Mouse (Mus musculus) limb, embryonic 12.5 days (tissue): ENCODE measurements around the gene Ppp2r5e. TPM values are rescaled to one million over a fixed set of nuclear protein-coding genes. Genes with fewer than 3 reads are reported as not detected.

Experiments
- ATAC-seq: fragments of 200-750 bp; cut with Nextera tagmentation; 2 replicates; pipeline ENCODE4 v1.8.0; 2017; ENCODE audit warnings: low read depth, moderate TSS enrichment; ENCODE audit not compliant: insufficient number of reproducible peaks, insufficient read depth, low FRiP score, low TSS enrichment
- H3K27ac ChIP-seq: fragments of 300-500 bp; sonication (generic); 2 replicates; pipeline ENCODE4 v1.5.1; 2016; ENCODE audit warnings: mild to moderate bottlenecking, moderate library complexity
- H3K27me3 ChIP-seq: fragments of 300-500 bp; sonication (generic); 2 replicates; pipeline ENCODE4 v1.6.1; 2016; ENCODE audit warnings: mild to moderate bottlenecking, moderate library complexity
- H3K36me3 ChIP-seq: fragments of 300-500 bp; sonication (generic); 2 replicates; pipeline ENCODE4 v1.6.1; 2016; ENCODE audit warnings: mild to moderate bottlenecking, moderate library complexity
- H3K4me1 ChIP-seq: fragments of 300-500 bp; sonication (generic); replicated peaks from 2 replicates; pipeline ENCODE4 v1.6.1; 2016
- H3K4me2 ChIP-seq: fragments of 300-500 bp; sonication (generic); 2 replicates; pipeline ENCODE4 v1.6.1; 2016; ENCODE audit warnings: mild to moderate bottlenecking, moderate library complexity
- H3K4me3 ChIP-seq: fragments of 300-500 bp; sonication (generic); replicated peaks from 2 replicates; pipeline ENCODE4 v1.5.1; 2016; ENCODE audit warnings: mild to moderate bottlenecking
- H3K9ac ChIP-seq: fragments of 300-500 bp; sonication (generic); replicated peaks from 2 replicates; pipeline ENCODE4 v1.6.1; 2016; ENCODE audit warnings: mild to moderate bottlenecking, moderate library complexity
- H3K9me3 ChIP-seq: fragments of 300-500 bp; sonication (generic); 2 replicates; pipeline ENCODE4 v1.6.1; 2016; ENCODE audit warnings: mild to moderate bottlenecking, moderate library complexity
- WGBS: fragments of 180-500 bp; shearing (Covaris S2); methylation state at CpG from one replicate; pipeline ENCODE4 v1.1.7; 2016; 5-methylcytosine and 5-hydroxymethylcytosine counted together
- polyA plus RNA-seq: library from polyadenylated mRNA; unstranded; fragments of >200 nt; fragmentation: Nextera tagmentation; extraction: Ambion mirVana; gene quantifications from 2 replicates; pipeline ENCODE4 v1.2.1, GENCODE M21; 2016

Gene Ppp2r5e
- polyA plus RNA-seq, 1 experiment from 2014 or later, result 18.8 TPM

- Histone ChIP-seq H3K9ac (no peak overlapping the region), H3K27me3 (no peaks in the 10 kb centered on the region), H3K4me3 (no peak overlapping the region), H3K4me1 (no peaks in the 10 kb centered on the region), H3K9me3 (no peaks in the 10 kb centered on the region), H3K27ac (no peak overlapping the region), H3K4me2 (no peak overlapping the region), H3K36me3 (peaks cover 25% of the 10 kb centered on the region)
- ATAC-seq, result no peak
- 93% methylated on average over 3 of the region's 3 CpGs for WGBS
Measured at GRCm38 (mm10) chr12:75486568-75487286, 109.3 kb downstream of the Ppp2r5e start.

GRCm38 (mm10) chr12:75482781-75483180 is 113.3 kb downstream of the Ppp2r5e start:
- Histone ChIP-seq H3K4me3 (no peak overlapping the region), H3K36me3 (peaks cover 33% of the 10 kb centered on the region), H3K9me3 (no peaks in the 10 kb centered on the region), H3K9ac (no peak overlapping the region), H3K27me3 (no peaks in the 10 kb centered on the region), H3K4me1 (no peaks in the 10 kb centered on the region), H3K4me2 (no peak overlapping the region), H3K27ac (no peak overlapping the region)
- 84% methylated on average over 3 of the region's 3 CpGs for WGBS
- ATAC-seq, result no peak

GRCm38 (mm10) chr12:75482015-75482414 is 114.0 kb downstream of the Ppp2r5e start:
- peaks cover 33% of the 10 kb centered on the region for H3K36me3 ChIP-seq
- H3K27ac ChIP-seq, result no peak overlapping the region
- H3K4me1 ChIP-seq, result no peaks in the 10 kb centered on the region
- no peak for ATAC-seq
- no peak overlapping the region for H3K4me3 ChIP-seq
- H3K9ac ChIP-seq, result no peak overlapping the region
- 94% methylated on average over 4 of the region's 4 CpGs for WGBS
- no peak overlapping the region for H3K4me2 ChIP-seq
- no peaks in the 10 kb centered on the region for H3K27me3 ChIP-seq
- no peaks in the 10 kb centered on the region for H3K9me3 ChIP-seq

GRCm38 (mm10) chr12:75480031-75480430 is 116.0 kb downstream of the Ppp2r5e start:
- Histone ChIP-seq H3K9ac (no peak overlapping the region), H3K9me3 (no peaks in the 10 kb centered on the region), H3K27ac (no peak overlapping the region), H3K4me3 (no peak overlapping the region), H3K4me2 (no peak overlapping the region), H3K36me3 (peaks cover 33% of the 10 kb centered on the region), H3K27me3 (no peaks in the 10 kb centered on the region), H3K4me1 (no peaks in the 10 kb centered on the region)
- no peak for ATAC-seq
- WGBS, result 91% methylated on average over 8 of the region's 8 CpGs

- ATAC-seq, result no peak
- Histone ChIP-seq H3K4me2 (no peak overlapping the region), H3K27ac (no peak overlapping the region), H3K36me3 (peaks cover 33% of the 10 kb centered on the region), H3K9me3 (no peaks in the 10 kb centered on the region), H3K27me3 (no peaks in the 10 kb centered on the region), H3K4me3 (no peak overlapping the region), H3K9ac (no peak overlapping the region), H3K4me1 (no peaks in the 10 kb centered on the region)
- 79% methylated on average over 8 of the region's 8 CpGs for WGBS
Measured at GRCm38 (mm10) chr12:75479375-75479898, 116.6 kb downstream of the Ppp2r5e start.

GRCm38 (mm10) chr12:75478596-75478995 is 117.4 kb downstream of the Ppp2r5e start:
- Histone ChIP-seq H3K27ac (no peak overlapping the region), H3K36me3 (peaks cover 25% of the 10 kb centered on the region), H3K4me2 (no peak overlapping the region), H3K9ac (no peak overlapping the region), H3K4me3 (no peak overlapping the region), H3K4me1 (no peaks in the 10 kb centered on the region), H3K27me3 (no peaks in the 10 kb centered on the region), H3K9me3 (no peaks in the 10 kb centered on the region)
- 94% methylated on average over 3 of the region's 3 CpGs for WGBS
- no peak for ATAC-seq

- no peaks in the 10 kb centered on the region for H3K4me1 ChIP-seq
- WGBS, result 93% methylated on average over 4 of the region's 4 CpGs
Measured at GRCm38 (mm10) chr12:75478117-75478516, 117.9 kb downstream of the Ppp2r5e start.

GRCm38 (mm10) chr12:75473021-75473420 is 123.0 kb downstream of the Ppp2r5e start:
- WGBS, result 93% methylated on average over 2 of the region's 2 CpGs
- no peak for ATAC-seq
- no peak overlapping the region for H3K4me2 ChIP-seq
- H3K4me1 ChIP-seq, result no peaks in the 10 kb centered on the region
- H3K36me3 ChIP-seq, result peaks cover 8% of the 10 kb centered on the region
- H3K9ac ChIP-seq, result no peak overlapping the region
- no peak overlapping the region for H3K4me3 ChIP-seq
- no peak overlapping the region for H3K27ac ChIP-seq
- H3K27me3 ChIP-seq, result no peaks in the 10 kb centered on the region
- H3K9me3 ChIP-seq, result no peaks in the 10 kb centered on the region

More at GRCm38 (mm10) chr12:75478117-75478516, 117.9 kb downstream of the Ppp2r5e start:
- no peak overlapping the region for H3K27ac ChIP-seq
- no peaks in the 10 kb centered on the region for H3K9me3 ChIP-seq
- H3K36me3 ChIP-seq, result peaks cover 23% of the 10 kb centered on the region
- H3K9ac ChIP-seq, result no peak overlapping the region
- H3K4me2 ChIP-seq, result no peak overlapping the region
- no peak overlapping the region for H3K4me3 ChIP-seq
- no peaks in the 10 kb centered on the region for H3K27me3 ChIP-seq
- ATAC-seq, result no peak

- no peaks in the 10 kb centered on the region for H3K9me3 ChIP-seq
- no peak overlapping the region for H3K27ac ChIP-seq
- no peak overlapping the region for H3K4me3 ChIP-seq
- no peaks in the 10 kb centered on the region for H3K27me3 ChIP-seq
- H3K4me1 ChIP-seq, result no peaks in the 10 kb centered on the region
- H3K36me3 ChIP-seq, result peaks cover 13% of the 10 kb centered on the region
- no peak for ATAC-seq
- WGBS, result 91% methylated on average over 3 of the region's 3 CpGs
- H3K4me2 ChIP-seq, result no peak overlapping the region
- H3K9ac ChIP-seq, result no peak overlapping the region
Measured at GRCm38 (mm10) chr12:75472107-75472506, 123.9 kb downstream of the Ppp2r5e start.

- Histone ChIP-seq H3K36me3 (peaks cover 50% of the 10 kb centered on the region), H3K4me1 (no peaks in the 10 kb centered on the region), H3K27ac (0 out of 2 replicates have a peak overlapping the region, but pooled peaks have one; percentile 53), H3K4me3 (no peak overlapping the region), H3K9ac (no peak overlapping the region), H3K27me3 (no peaks in the 10 kb centered on the region), H3K4me2 (no peak overlapping the region), H3K9me3 (no peaks in the 10 kb centered on the region)
- WGBS, result 86% methylated on average over 6 of the region's 6 CpGs
- ATAC-seq, result no peak
Measured at GRCm38 (mm10) chr12:75467814-75468213, 128.2 kb downstream of the Ppp2r5e start.

GRCm38 (mm10) chr12:75467127-75467526 is 128.9 kb downstream of the Ppp2r5e start:
- Histone ChIP-seq H3K9me3 (no peaks in the 10 kb centered on the region), H3K4me3 (no peak overlapping the region), H3K36me3 (peaks cover 55% of the 10 kb centered on the region), H3K27me3 (no peaks in the 10 kb centered on the region), H3K9ac (no peak overlapping the region), H3K4me1 (no peaks in the 10 kb centered on the region), H3K27ac (peak overlapping the region; percentile 62; the same call in 1 of the 2 replicates), H3K4me2 (no peak overlapping the region)
- no peak for ATAC-seq
- WGBS, result 63% methylated on average over 5 of the region's 5 CpGs

GRCm38 (mm10) chr12:75466206-75466605 is 129.8 kb downstream of the Ppp2r5e start:
- peaks cover 63% of the 10 kb centered on the region for H3K36me3 ChIP-seq
- WGBS, result 94% methylated on average over 7 of the region's 7 CpGs
- H3K27me3 ChIP-seq, result no peaks in the 10 kb centered on the region
- H3K4me2 ChIP-seq, result no peak overlapping the region
- no peaks in the 10 kb centered on the region for H3K4me1 ChIP-seq
- no peak overlapping the region for H3K9ac ChIP-seq
- no peak overlapping the region for H3K4me3 ChIP-seq
- H3K9me3 ChIP-seq, result no peaks in the 10 kb centered on the region
- ATAC-seq, result peak; percentile 6; the same call in 1 of the 2 replicates
- H3K27ac ChIP-seq, result no peak overlapping the region
